Mouse (Mus musculus) liver, embryonic 14.5 days (tissue): ENCODE data around the gene Pde11a. TPM values are rescaled to one million over a fixed set of nuclear protein-coding genes. Genes with fewer than 3 reads are reported as not detected.

Source experiments
- ATAC-seq: fragments of 200-750 bp; cut with Nextera tagmentation; 2 replicates; pipeline ENCODE4 v1.8.0; 2017; ENCODE audit warnings: moderate number of reproducible peaks, mild to moderate bottlenecking, moderate library complexity; ENCODE audit not compliant: insufficient read depth
- DNase-seq, 3 experiments: peaks; one replicate each; pipeline ENCODE4 v3.0.0-alpha.2; 2012 to 2013; ENCODE audit warnings: low read depth in 3 of 3, low spot score in 3 of 3
- H3K27ac ChIP-seq: fragments of 300-500 bp; sonication (generic); 2 replicates; pipeline ENCODE4 v1.5.1; 2014; ENCODE audit warnings: moderate library complexity, mild to moderate bottlenecking, control low read depth, inconsistent platforms
- H3K27me3 ChIP-seq: fragments of 300-500 bp; sonication (generic); 2 replicates; pipeline ENCODE4 v1.6.1; 2014; ENCODE audit warnings: mild to moderate bottlenecking, low read length, moderate library complexity; ENCODE audit not compliant: control insufficient read depth, insufficient read depth
- H3K36me3 ChIP-seq: fragments of 300-500 bp; sonication (generic); replicated peaks from 2 replicates; pipeline ENCODE4 v1.6.1; 2014; ENCODE audit warnings: low read depth; ENCODE audit not compliant: control insufficient read depth, insufficient read depth
- H3K4me1 ChIP-seq, 2 experiments: fragments of 200-500 bp in 1 of 2; fragments of 300-500 bp in 1 of 2; sonication (generic) in 1 of 2; replicated peaks; 2 replicates each; pipeline ENCODE4 v1.6.1; 2012 to 2014; ENCODE audit warnings: antibody characterized with exemption in 1 of 2, inconsistent platforms in 1 of 2, low read length in 1 of 2; ENCODE audit not compliant: control insufficient read depth in 2 of 2, insufficient read depth in 2 of 2
- H3K4me2 ChIP-seq: fragments of 300-500 bp; sonication (generic); 2 replicates; pipeline ENCODE4 v1.6.1; 2014; ENCODE audit warnings: low read depth, mild to moderate bottlenecking, control low read depth, moderate library complexity
- H3K4me3 ChIP-seq, 2 experiments: fragments of 200-500 bp in 1 of 2; fragments of 300-500 bp in 1 of 2; sonication (generic) in 1 of 2; 2 replicates each; pipeline ENCODE4 v1.5.1; 2012 to 2014; ENCODE audit warnings: low read depth in 2 of 2, low read length in 2 of 2, mild to moderate bottlenecking in 2 of 2, control low read depth in 1 of 2, inconsistent platforms in 1 of 2, moderate library complexity in 1 of 2; ENCODE audit not compliant: insufficient read depth in 1 of 2
- H3K9ac ChIP-seq: fragments of 300-500 bp; sonication (generic); replicated peaks from 2 replicates; pipeline ENCODE4 v1.6.1; 2014; ENCODE audit warnings: mild to moderate bottlenecking, control low read depth, moderate library complexity
- H3K9me3 ChIP-seq: fragments of 300-500 bp; sonication (generic); 2 replicates; pipeline ENCODE4 v1.6.1; 2016; ENCODE audit warnings: low read length, mixed read lengths; ENCODE audit not compliant: control insufficient read depth
- CTCF ChIP-seq: IDR thresholded peaks from 2 replicates; pipeline ENCODE4 v1.5.1; 2016; ENCODE audit warnings: antibody characterized with exemption, low read depth, control low read depth
- EP300 ChIP-seq: IDR thresholded peaks from 2 replicates; pipeline ENCODE4 v1.6.1; 2016; ENCODE audit warnings: antibody characterized with exemption, low read depth
- WGBS: fragments of 180-500 bp; shearing (Covaris S2); extraction: QIAGEN DNeasy Blood & Tissue Kit; methylation state at CpG from one replicate; pipeline ENCODE4 v1.1.7; 2014; ENCODE audit not compliant: insufficient replicate concordance; 5-methylcytosine and 5-hydroxymethylcytosine counted together
- polyA plus RNA-seq, 2 experiments: library from polyadenylated mRNA; depleted of rRNA in 1 of 2; stranded (reverse) in 1 of 2; unstranded in 1 of 2; fragments of >200 nt; fragmentation: Nextera tagmentation in 1 of 2; extraction: Ambion mirVana in 1 of 2; gene quantifications; 2 replicates each; pipeline versions ENCODE4 v1.2.1 to v1.2.3; 2012 to 2014

Gene Pde11a
- polyA plus RNA-seq, 2 experiments = 0.01 TPM; not detected in 1

DNA sequence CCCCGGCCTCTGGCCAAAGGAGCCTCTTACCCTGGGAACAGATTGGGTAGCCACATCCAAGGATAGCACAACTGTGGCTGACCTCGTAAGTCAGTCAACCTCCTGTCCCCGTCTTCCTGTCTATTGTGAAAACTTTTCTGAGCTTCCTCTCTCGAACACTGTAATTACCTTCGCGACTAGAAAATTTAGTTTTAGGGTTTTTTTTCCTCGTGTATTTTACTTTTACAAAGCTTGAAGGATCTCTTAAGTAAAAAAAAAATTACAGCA, 32.0 kb upstream of the Pde11a start:
- H3K27ac ChIP-seq = no peak overlapping the region; the same call in 1 of the 2 replicates
- peaks cover 21% of the 10 kb centered on the region; the same call in 1 of the 2 replicates for H3K36me3 ChIP-seq
- TF ChIP-seq CTCF (no peak), EP300 (no peak)
- DNase-seq (peak in 1 of 3 experiments; percentile 17), ATAC-seq (peak; percentile 47; the same call in 1 of the 2 replicates)
- H3K4me3 ChIP-seq = peak overlapping the region; percentile 75 to 89
- peaks cover 13 to 15% of the 10 kb centered on the region in 2 experiments for H3K4me1 ChIP-seq
- no peaks in the 10 kb centered on the region for H3K9me3 ChIP-seq
- H3K27me3 ChIP-seq = no peaks in the 10 kb centered on the region
- H3K4me2 ChIP-seq = peak overlapping the region; percentile 83
- peak overlapping the region; percentile 72 for H3K9ac ChIP-seq
- WGBS = under 1% methylated on average over 7 of the region's 7 CpGs

DNA sequence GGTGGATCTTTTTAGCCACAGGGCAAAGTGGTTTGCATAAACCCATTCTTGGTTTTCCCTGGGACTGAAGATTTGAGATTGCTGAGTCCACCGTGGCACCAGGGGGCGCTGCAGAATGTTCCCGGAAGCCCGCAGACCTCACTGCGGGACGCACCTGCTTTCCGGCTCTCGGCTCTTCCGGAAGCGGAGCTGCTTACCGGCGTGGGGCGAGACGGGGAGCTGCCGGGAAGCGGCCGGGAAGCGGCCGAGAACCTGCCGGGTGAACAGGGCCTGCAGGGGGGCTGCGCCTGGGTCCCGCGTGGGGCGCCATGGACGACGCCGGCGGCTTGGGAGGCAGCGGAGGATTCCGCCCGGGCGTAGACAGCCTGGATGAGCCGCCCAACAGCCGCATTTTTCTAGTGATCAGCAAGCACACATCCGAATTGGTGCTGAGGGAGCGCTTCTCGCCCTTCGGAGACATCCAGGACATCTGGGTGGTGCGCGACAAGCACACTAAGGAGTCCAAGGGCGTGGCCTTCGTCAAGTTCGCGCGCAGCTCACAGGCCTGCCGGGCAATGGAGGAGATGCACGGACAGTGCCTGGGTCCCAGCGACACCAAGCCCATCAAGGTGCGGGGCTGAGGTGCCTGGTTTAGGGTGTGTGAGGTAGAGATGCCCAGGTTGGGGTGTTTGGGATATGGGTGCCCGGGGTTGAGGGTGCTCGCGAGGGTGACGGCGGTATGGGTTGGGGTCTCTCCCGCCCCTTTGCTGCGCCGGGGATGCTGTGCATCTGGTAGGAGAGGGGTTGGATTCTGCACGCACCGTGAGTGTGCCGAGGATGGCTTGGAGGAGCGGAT, 31.5 kb upstream of the Pde11a start, which contains the start of gene Rbm45:
Gene Rbm45, plus strand, starts transcription at position 164 of the 835 bp plus-strand sequence.
- H3K27ac ChIP-seq = peak within 1 kb of the TSS; percentile 60
- no peaks in the 10 kb centered on the region for H3K9me3 ChIP-seq
- H3K4me2 ChIP-seq = peak within 1 kb of the TSS; percentile 83
- peak; percentile 71 to 75 (median 73) for DNase-seq
- peak within 1 kb of the TSS; percentile 75 to 89 for H3K4me3 ChIP-seq
- peaks cover 13 to 15% of the 10 kb centered on the region in 2 experiments for H3K4me1 ChIP-seq
- H3K27me3 ChIP-seq = no peaks in the 10 kb centered on the region
- peak within 1 kb of the TSS; percentile 72 for H3K9ac ChIP-seq
- ATAC-seq = peak; percentile 91
- TF ChIP-seq EP300 = no peak
- TF ChIP-seq CTCF = peak; percentile 91
- H3K36me3 ChIP-seq = peaks cover 21% of the 10 kb centered on the region; the same call in 1 of the 2 replicates
- whole genome bisulfite sequencing = under 1% methylated on average over 61 of the region's 61 CpGs

- peak overlapping the region in 1 of 2 experiments; percentile 75; a peak in 2 of 4 replicates for H3K4me3 ChIP-seq
These were observed 30.5 kb upstream of the Pde11a start for GRCm38 (mm10) chr2:76368861-76369660.

DNA sequence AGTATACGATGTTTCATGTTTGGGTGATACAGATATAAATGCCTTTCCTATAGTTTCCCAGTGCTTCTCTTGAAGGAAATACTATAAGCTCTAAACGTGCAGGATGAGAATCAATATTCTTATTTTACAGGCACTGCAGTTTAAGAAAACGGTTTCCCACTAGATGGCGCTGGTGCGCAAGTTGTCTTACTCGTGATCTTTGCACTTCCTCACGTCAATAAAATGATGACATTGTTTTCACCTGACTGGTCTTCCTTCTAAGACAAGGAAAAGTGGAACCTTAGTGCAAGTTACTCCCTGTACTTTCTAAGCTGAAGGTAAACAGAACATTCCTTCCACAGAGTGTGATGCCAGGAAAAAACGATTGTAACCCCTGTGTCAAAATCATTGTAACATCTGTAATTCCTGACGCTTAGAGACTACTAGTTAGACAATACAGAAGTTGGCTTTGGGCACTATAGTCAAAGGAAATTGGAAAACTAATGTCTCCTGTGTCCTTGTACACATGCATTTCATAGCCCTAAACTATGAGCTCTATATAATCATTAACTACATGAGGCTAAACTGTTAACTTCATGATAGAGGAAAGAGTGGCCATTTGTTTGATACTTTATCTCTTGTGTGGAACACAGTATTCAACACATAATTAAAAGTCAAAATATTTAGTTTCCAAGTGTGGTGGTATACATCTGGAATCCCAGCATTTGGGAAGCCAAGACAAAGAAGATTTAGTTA, 28.8 kb upstream of the Pde11a start:
- no peak for TF ChIP-seq EP300
- peak; percentile 76 for TF ChIP-seq CTCF
- no peak for ATAC-seq
- 12% methylated on average over 9 of the region's 9 CpGs for WGBS

More at GRCm38 (mm10) chr2:76368861-76369660, 30.5 kb upstream of the Pde11a start:
- TF ChIP-seq EP300 (no peak), CTCF (no peak)
- Histone ChIP-seq H3K4me1 (peaks cover 13 to 15% of the 10 kb centered on the region in 2 experiments), H3K27ac (no peak overlapping the region), H3K4me2 (peak overlapping the region; percentile 83), H3K9ac (no peak overlapping the region), H3K36me3 (peaks cover 14% of the 10 kb centered on the region; the same call in 1 of the 2 replicates), H3K27me3 (no peaks in the 10 kb centered on the region), H3K9me3 (no peaks in the 10 kb centered on the region)
- 50% methylated on average over 12 of the region's 13 CpGs for WGBS
- no peak for DNase-seq
- ATAC-seq = no peak

More for the DNA sequence above, 28.8 kb upstream of the Pde11a start:
- Histone ChIP-seq H3K4me3 (no peak overlapping the region), H3K9ac (no peak overlapping the region), H3K4me1 (peaks cover 12 to 15% of the 10 kb centered on the region in 2 experiments), H3K36me3 (peaks cover 2% of the 10 kb centered on the region; the same call in 1 of the 2 replicates), H3K27me3 (no peaks in the 10 kb centered on the region), H3K27ac (no peak overlapping the region), H3K4me2 (no peak overlapping the region), H3K9me3 (no peaks in the 10 kb centered on the region)
- DNase-seq = peak; percentile 55 to 62 (median 57)
